Mouse (Mus musculus) cortical plate, adult 2 months (tissue): ENCODE measurements at regions not wholly inside any gene's neighbourhood (a gene's known extent, or its start where the extent isn't known, plus 50 kb on each side); places are given as distances from the start of the nearest gene placed in this dataset.

ENCODE experiments used
- CTCF ChIP-seq: fragments of 200-500 bp; IDR thresholded peaks from 2 replicates; pipeline ENCODE4 v1.5.1; 2011; ENCODE audit warnings: mild to moderate bottlenecking, control low read depth, low read length; ENCODE audit not compliant: insufficient read depth; ENCODE audit errors: extremely low read depth
- POLR2A ChIP-seq: fragments of 200-500 bp; IDR thresholded peaks from 2 replicates; pipeline ENCODE4 v1.6.1; 2011; ENCODE audit warnings: mild to moderate bottlenecking, low read length, control low read depth; ENCODE audit not compliant: insufficient read depth; ENCODE audit errors: extremely low read depth

DNA sequence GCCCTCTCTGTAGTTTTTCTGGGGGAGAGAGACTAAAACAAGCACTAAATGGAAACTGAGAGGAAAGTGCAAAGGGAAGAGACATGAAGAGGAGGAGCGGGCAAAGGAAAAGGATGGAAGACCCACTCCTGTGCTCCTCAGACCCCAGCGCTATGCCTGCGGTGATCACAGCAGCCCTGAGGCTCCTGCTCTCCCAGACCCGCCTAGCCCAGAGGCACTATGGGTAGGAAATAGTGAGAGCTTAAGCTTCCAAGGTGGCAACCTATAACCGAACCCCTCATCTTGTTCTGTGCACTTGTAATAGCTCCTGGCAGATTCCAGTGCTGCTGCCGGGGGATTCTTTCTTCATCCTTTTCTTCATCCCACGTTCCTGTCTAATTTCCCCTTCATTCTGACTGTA is 112.2 kb upstream of the Oxgr1 start:
- TF ChIP-seq CTCF (no peak), POLR2A (no peak)
